Mouse (Mus musculus): ENCODE results near the gene Cdk11b. TPM values are rescaled to one million over a fixed set of nuclear protein-coding genes. Genes with fewer than 3 reads are reported as not detected.
A peak's percentile ranks its signal among the peaks of the same experiment; 100 is the strongest.

The Cdk11b gene
- 10 to 100 TPM; 42.1 to 54.8 (median 46.9) TPM for total RNA-seq (2022)

GRCm38 (mm10) chr4:155624338-155625291 is at the start of gene Cdk11b:
TSS of gene Cdk11b (plus strand) at chr4:155624854.
- peak; percentile 96 to 97 for DNase-seq (ENCODE audit: low spot score in 2 of 2)

GRCm38 (mm10) chr4:155574931-155575330 is 49.7 kb upstream of the Cdk11b start:
- DNase-seq (ENCODE audit: low spot score in 2 of 2): no peak

DNA sequence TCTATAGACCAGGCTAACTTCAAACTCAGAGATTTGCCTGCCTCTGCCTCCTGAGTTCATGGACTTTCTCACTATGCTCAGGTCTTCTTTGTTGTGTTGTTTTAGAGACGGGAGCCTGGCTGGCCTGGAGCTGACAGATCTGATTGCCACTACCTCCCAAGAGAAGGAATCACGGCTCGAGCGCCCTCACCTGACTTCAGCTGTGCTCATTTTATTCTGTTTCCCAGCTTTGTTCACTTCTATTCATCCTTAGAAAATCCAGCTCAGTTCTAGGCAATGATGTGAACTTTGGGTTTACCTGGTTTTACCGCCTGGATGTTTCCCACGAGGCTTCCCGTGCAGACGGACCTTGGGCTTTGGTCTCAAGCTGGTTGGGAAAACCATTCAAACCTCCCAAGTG is 49.1 kb upstream of the Cdk11b start:
- DNase-seq (ENCODE audit: low spot score in 2 of 2): no peak

DNA sequence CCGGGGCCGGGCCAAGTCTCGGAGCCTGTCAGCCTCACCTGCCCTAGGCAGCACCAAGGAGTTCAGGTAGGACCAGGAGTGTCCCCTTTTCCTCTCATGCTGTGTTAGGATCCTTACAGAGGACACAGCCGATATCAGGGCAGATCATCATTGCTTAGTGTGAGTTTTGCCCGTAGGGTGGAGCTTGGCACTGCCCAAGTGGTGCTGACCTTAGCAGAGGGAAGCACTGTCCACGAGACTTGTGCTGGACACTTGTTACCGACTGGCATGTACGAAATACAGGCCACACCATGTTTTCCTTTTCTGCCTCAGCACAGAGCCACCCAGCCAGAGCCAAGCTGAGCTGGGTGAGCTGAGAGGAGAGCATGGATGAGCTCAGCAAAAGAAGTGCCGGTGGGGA is 47.5 kb upstream of the Cdk11b start:
- DNase-seq (ENCODE audit: low spot score in 2 of 2): no peak

DNA sequence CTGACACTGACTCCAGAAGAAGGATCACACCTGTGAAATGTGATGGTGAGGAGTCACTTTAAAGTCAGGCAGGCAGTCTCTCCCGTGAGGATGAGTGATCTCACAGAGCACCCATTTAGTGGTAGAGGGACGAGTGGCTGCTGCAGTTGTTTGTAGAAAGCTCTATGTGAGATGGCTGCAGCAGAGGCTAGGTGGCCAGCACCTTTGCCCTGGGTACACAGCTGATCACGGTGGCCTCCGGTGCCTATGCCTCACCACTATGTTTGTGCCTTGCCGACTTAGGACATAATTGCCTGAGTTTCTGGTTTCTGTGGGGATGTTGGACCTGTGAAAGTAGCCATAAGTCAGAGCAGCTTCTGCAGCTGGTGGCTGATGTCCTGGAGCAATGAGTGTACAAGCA is 46.9 kb upstream of the Cdk11b start:
- DNase-seq (ENCODE audit: low spot score in 2 of 2): no peak

DNA sequence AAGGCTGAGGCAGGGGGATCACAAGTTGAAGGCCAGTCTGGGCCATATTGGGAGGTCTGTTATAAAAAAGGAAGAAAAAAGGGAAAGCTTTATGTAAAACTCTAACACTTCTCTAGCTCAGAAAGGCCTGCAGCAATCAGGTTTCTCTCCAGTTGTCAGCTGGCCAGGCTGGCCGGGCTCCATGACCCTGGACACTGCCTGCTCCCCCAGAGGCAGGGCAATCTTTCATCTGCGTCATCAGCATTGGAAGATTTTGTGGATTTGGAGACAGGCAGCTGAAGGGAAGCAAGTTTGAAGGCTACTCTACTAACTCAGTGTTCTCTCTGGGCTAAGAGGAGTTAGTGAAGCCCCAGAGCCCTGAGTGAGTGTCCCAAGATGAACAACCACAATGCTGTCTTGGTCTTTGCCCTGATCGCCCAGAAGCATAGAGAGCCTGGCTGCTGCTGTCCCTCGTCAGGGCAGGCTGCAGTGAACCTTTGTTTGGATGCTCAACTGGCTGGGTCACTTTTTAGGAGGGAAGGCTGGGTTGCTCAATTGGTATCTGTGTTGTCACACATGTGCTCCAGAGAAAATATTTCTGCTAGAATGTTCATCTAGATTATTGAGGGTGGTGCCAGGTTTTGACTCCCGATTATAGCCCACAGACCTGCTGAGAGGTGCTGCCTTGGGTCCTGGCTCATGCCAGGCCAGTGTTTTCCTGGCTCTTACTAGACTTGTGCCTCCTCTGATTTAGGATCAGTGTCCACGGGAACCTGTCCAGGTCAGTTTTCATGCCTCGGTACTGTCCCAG is 46.1 kb upstream of the Cdk11b start:
- DNase-seq (ENCODE audit: low spot score in 2 of 2): no peak

- DNase-seq (ENCODE audit: low spot score in 2 of 2): peak in 1 of 2 experiments; percentile 40
Observed at GRCm38 (mm10) chr4:155580420-155580819, 44.2 kb upstream of the Cdk11b start.

GRCm38 (mm10) chr4:155582279-155582905 is 42.3 kb upstream of the Cdk11b start:
- no peak for DNase-seq (ENCODE audit: low spot score in 2 of 2)

DNA sequence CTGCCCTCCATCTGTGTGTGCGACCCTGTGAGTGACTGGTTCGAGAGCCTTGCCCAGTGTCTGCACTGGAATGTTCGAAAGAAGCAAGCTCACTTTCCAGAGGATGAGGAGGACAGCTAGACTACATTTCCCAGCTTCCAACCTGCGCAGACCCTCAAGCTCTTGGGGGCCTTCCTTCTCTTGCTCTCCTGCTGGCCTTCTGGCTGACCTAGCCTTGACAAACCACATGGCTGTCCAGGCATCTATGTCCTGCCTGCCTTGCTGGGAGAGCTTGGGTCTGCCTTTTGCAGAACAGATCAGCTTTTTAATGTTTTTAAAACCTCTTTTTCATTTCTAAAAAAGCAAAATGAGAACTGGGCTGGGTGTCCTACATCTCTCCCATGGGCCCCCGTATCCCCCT is 35.3 kb upstream of the Cdk11b start:
- DNase-seq (ENCODE audit: low spot score in 2 of 2): no peak

DNA sequence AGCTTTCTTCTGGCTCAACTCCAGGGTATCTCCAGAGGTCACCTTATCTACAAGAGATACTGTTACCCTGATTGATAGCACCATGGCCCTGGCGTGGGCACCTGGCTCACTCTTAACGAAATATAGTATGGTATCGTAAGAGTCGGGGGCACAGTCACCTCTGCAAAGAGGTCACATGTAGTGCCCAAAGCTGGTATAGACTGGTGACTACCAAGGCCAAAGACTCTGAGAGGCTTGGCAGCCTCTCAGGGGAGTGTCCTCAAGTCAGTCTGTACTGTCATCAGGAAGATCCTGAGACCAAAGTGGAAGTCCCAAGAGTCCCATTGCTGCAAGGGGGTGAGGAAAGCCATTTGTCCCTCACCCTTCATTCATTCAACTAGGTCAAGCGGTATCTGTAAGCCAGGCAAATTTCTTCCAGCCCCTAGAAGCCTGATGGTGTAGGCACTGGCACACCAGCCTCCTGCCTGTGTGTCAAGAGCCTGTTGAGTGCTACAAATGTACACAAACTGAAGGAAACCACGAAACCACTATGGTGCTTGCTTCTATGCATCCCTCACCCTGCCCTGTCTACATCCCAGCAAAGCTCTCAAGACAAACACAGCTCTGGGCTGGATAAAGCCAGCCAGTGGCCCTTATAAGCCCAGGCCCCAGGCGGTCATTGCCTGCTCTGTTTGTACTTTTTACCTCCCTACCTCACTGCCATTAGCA is 33.5 kb upstream of the Cdk11b start:
- DNase-seq (ENCODE audit: low spot score in 2 of 2): no peak

DNA sequence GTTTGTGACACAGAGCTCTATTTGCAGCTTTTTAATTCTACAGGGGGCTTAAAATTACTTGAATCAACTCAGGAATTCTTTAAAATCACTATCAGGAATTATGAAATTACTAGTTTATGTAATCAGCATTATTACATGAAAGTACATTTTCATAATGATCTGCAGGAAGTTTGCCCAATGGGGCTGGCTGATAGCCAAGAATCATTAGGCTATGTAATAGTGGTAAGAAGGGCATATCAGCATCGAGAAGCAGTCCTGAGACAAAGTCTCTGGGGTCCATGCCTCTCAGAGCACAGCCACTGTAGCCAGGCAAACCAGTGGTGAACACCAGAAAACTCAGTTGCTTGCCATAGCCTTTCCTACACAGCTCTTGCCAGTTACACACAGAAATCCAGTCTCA is 30.9 kb upstream of the Cdk11b start:
- no peak for DNase-seq (ENCODE audit: low spot score in 2 of 2)

- DNase-seq (ENCODE audit: low spot score in 2 of 2): no peak
Observed at GRCm38 (mm10) chr4:155595777-155596176, 28.9 kb upstream of the Cdk11b start.

- no peak for DNase-seq (ENCODE audit: low spot score in 2 of 2)
Observed at GRCm38 (mm10) chr4:155596606-155597005, 28.0 kb upstream of the Cdk11b start.

GRCm38 (mm10) chr4:155598536-155598935 is 26.1 kb upstream of the Cdk11b start:
- DNase-seq (ENCODE audit: low spot score in 2 of 2): no peak

- no peak for DNase-seq (ENCODE audit: low spot score in 2 of 2)
Observed at GRCm38 (mm10) chr4:155599901-155600825, 24.5 kb upstream of the Cdk11b start.

- DNase-seq (ENCODE audit: low spot score in 2 of 2): peak; percentile 89 to 95
Observed at GRCm38 (mm10) chr4:155601091-155601996, 23.3 kb upstream of the Cdk11b start, which contains the start of gene Slc35e2. TSS of gene Slc35e2 (plus strand) at chr4:155601416.

GRCm38 (mm10) chr4:155601997-155602456 is 22.6 kb upstream of the Cdk11b start:
- DNase-seq (ENCODE audit: low spot score in 2 of 2): no peak

DNA sequence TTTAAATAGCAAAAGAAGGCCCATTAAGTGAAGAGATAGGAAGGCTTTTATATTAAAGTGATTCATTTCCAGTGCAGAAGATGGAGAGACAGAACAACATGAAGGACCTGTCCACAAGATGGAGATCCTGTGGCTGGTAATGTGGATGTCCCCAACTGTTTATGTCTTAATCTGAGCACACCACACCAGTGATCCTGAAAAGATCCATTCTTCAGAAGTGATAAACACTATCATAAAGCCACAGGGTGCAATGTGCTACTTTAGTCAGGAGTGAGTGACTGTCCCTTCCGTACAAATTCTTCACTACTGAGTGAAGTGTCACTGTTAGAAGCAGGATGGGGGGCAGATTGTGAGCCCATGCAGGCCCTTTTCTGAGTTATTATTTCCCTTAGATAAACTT is 21.9 kb upstream of the Cdk11b start:
- DNase-seq (ENCODE audit: low spot score in 2 of 2): no peak

DNA sequence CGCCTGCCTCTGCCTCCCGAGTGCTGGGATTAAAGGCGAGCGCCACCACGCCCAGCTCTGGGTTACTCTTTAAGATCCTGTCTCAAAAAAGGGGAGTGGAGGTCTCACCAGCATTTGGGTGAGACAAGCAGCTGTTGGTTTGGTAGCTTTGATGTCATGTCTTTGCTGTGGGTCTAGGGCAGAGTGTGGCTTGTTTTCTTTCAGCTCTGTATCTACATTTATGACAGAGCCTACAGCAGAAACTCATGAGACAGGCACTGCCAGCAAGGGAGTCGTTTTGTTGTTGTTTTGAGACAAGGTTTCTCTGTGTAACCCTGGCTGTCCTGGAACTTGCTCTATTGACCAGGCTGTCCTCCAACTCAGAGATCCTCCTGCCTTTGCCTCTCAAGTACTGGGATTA is 20.9 kb upstream of the Cdk11b start:
- DNase-seq (ENCODE audit: low spot score in 2 of 2): no peak
